Mouse (Mus musculus) liver, embryonic 14.5 days (tissue): ENCODE data around the gene Dop1a.

ENCODE experiments used
- CTCF ChIP-seq: IDR thresholded peaks from 2 replicates; pipeline ENCODE4 v1.5.1; 2016; ENCODE audit warnings: antibody characterized with exemption, low read depth, control low read depth
- EP300 ChIP-seq: IDR thresholded peaks from 2 replicates; pipeline ENCODE4 v1.6.1; 2016; ENCODE audit warnings: antibody characterized with exemption, low read depth

DNA sequence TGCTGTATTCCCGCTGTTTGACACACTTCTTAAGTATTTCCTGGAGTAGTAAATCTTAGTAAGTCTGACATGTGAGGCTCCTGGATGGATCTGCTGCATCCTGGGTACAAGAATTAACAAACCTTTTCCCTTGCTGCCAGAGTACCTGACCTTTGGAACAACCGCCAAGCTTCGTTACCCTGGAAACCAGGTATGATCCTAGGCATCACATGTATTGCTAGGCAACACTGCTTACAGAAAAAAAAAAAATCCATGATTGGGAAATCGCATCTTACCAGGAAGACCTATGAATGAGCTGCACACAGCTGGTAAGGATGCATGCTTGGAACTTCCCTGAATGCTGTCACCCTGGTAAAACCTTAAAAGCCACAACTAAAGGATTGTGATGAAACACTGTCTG is 24.7 kb upstream of the Dop1a start:
- TF ChIP-seq CTCF = no peak
- no peak for TF ChIP-seq EP300
